Mouse (Mus musculus) liver, postnatal 0 days (tissue): ENCODE measurements at regions not wholly inside any gene's neighbourhood (a gene's known extent, or its start where the extent isn't known, plus 50 kb on each side); places are given as distances from the start of the nearest gene placed in this dataset.

Source experiments
- ATAC-seq: fragments of 200-750 bp; cut with Nextera tagmentation; 2 replicates; pipeline ENCODE4 v1.8.0; 2017; ENCODE audit warnings: mild to moderate bottlenecking, moderate library complexity
- DNase-seq: peaks from one replicate; pipeline ENCODE4 v3.0.0-alpha.2; 2016
- H3K27ac ChIP-seq: fragments of 300-500 bp; sonication (generic); 2 replicates; pipeline ENCODE4 v1.5.1; 2014; ENCODE audit warnings: antibody characterized with exemption, moderate library complexity, mild to moderate bottlenecking, low read depth
- H3K27me3 ChIP-seq: fragments of 300-500 bp; sonication (generic); 2 replicates; pipeline ENCODE4 v1.6.1; 2014; ENCODE audit warnings: low read length, control low read depth, mixed read lengths; ENCODE audit not compliant: insufficient read depth
- H3K36me3 ChIP-seq: fragments of 300-500 bp; sonication (generic); replicated peaks from 2 replicates; pipeline ENCODE4 v1.6.1; 2014; ENCODE audit warnings: mild to moderate bottlenecking, control low read depth, low read length, moderate library complexity, mixed read lengths; ENCODE audit not compliant: insufficient read depth
- H3K4me1 ChIP-seq: fragments of 300-500 bp; sonication (generic); 2 replicates; pipeline ENCODE4 v1.6.1; 2014; ENCODE audit warnings: antibody characterized with exemption, mild to moderate bottlenecking, control low read depth; ENCODE audit not compliant: insufficient read depth
- H3K4me2 ChIP-seq: fragments of 300-500 bp; sonication (generic); 2 replicates; pipeline ENCODE4 v1.6.1; 2014; ENCODE audit warnings: low read depth, mild to moderate bottlenecking, low read length, moderate library complexity, mixed read lengths
- H3K4me3 ChIP-seq: fragments of 300-500 bp; sonication (generic); 2 replicates; pipeline ENCODE4 v1.5.1; 2014; ENCODE audit warnings: low read depth, low read length
- H3K9ac ChIP-seq: fragments of 300-500 bp; sonication (generic); replicated peaks from 2 replicates; pipeline ENCODE4 v1.6.1; 2014; ENCODE audit warnings: mild to moderate bottlenecking, moderate library complexity
- H3K9me3 ChIP-seq: fragments of 300-500 bp; sonication (generic); 2 replicates; pipeline ENCODE4 v1.6.1; 2016; ENCODE audit warnings: mild to moderate bottlenecking, control low read depth, low read length, mixed read lengths
- CTCF ChIP-seq: sonication (generic); IDR thresholded peaks from 2 replicates; pipeline ENCODE4 v1.5.1; 2016; ENCODE audit warnings: antibody characterized with exemption, low read depth
- EP300 ChIP-seq: IDR thresholded peaks from 2 replicates; pipeline ENCODE4 v1.6.1; 2016; ENCODE audit warnings: antibody characterized with exemption, low read depth, mild to moderate bottlenecking
- WGBS: fragments of 180-500 bp; shearing (Covaris S2); extraction: QIAGEN DNeasy Blood & Tissue Kit; methylation state at CpG from one replicate; pipeline ENCODE4 v1.1.7; 2014; ENCODE audit not compliant: insufficient replicate concordance; 5-methylcytosine and 5-hydroxymethylcytosine counted together

- no peak for ATAC-seq
- no peaks in the 10 kb centered on the region for H3K27me3 ChIP-seq
- DNase-seq: no peak
- H3K9ac ChIP-seq: no peak overlapping the region
- 77% methylated on average over 5 of the region's 5 CpGs for WGBS
- H3K4me3 ChIP-seq: no peak overlapping the region
- no peaks in the 10 kb centered on the region for H3K9me3 ChIP-seq
- H3K27ac ChIP-seq: no peak overlapping the region
- no peaks in the 10 kb centered on the region for H3K4me1 ChIP-seq
- TF ChIP-seq CTCF: no peak
- no peak for TF ChIP-seq EP300
- no peak overlapping the region for H3K4me2 ChIP-seq
- no peaks in the 10 kb centered on the region for H3K36me3 ChIP-seq
These were observed 142.1 kb downstream of the Pik3r1 start for GRCm38 (mm10) chr13:101625922-101626321.

- 27% methylated on average over 5 of the region's 5 CpGs for WGBS
- Histone ChIP-seq H3K27ac (no peak overlapping the region), H3K36me3 (no peaks in the 10 kb centered on the region), H3K9ac (no peak overlapping the region), H3K4me3 (no peak overlapping the region), H3K9me3 (no peaks in the 10 kb centered on the region), H3K27me3 (no peaks in the 10 kb centered on the region), H3K4me2 (no peak overlapping the region), H3K4me1 (no peaks in the 10 kb centered on the region)
- TF ChIP-seq EP300 (no peak), CTCF (no peak)
- ATAC-seq (no peak), DNase-seq (no peak)
These were observed 143.8 kb downstream of the Pik3r1 start for GRCm38 (mm10) chr13:101624179-101624581.

- DNase-seq (no peak), ATAC-seq (no peak)
- no peaks in the 10 kb centered on the region for H3K9me3 ChIP-seq
- no peaks in the 10 kb centered on the region for H3K27me3 ChIP-seq
- H3K4me3 ChIP-seq: no peak overlapping the region
- 89% methylated on average over 2 of the region's 2 CpGs for WGBS
- no peaks in the 10 kb centered on the region for H3K4me1 ChIP-seq
- no peak overlapping the region for H3K4me2 ChIP-seq
- TF ChIP-seq EP300 (no peak), CTCF (no peak)
- no peak overlapping the region for H3K9ac ChIP-seq
- H3K27ac ChIP-seq: no peak overlapping the region
- no peaks in the 10 kb centered on the region for H3K36me3 ChIP-seq
These were observed 145.4 kb downstream of the Pik3r1 start for GRCm38 (mm10) chr13:101622649-101623048.

GRCm38 (mm10) chr13:101620660-101621059, 147.4 kb downstream of the Pik3r1 start:
- TF ChIP-seq CTCF (no peak), EP300 (no peak)
- H3K4me3 ChIP-seq: no peak overlapping the region
- DNase-seq: no peak
- no peak for ATAC-seq
- no peaks in the 10 kb centered on the region for H3K4me1 ChIP-seq
- H3K9me3 ChIP-seq: no peaks in the 10 kb centered on the region
- no peak overlapping the region for H3K4me2 ChIP-seq
- WGBS: 62% methylated on average over 3 of the region's 3 CpGs
- H3K27ac ChIP-seq: no peak overlapping the region
- no peaks in the 10 kb centered on the region for H3K27me3 ChIP-seq
- no peak overlapping the region for H3K9ac ChIP-seq
- no peaks in the 10 kb centered on the region for H3K36me3 ChIP-seq

GRCm38 (mm10) chr13:101619154-101619553, 148.9 kb downstream of the Pik3r1 start:
- 74% methylated on average over 1 of the region's 1 CpGs for WGBS
- H3K9me3 ChIP-seq: no peaks in the 10 kb centered on the region
- ATAC-seq: no peak
- H3K36me3 ChIP-seq: no peaks in the 10 kb centered on the region
- no peak for DNase-seq
- no peaks in the 10 kb centered on the region for H3K4me1 ChIP-seq
- no peak overlapping the region for H3K4me3 ChIP-seq
- H3K9ac ChIP-seq: no peak overlapping the region
- H3K27ac ChIP-seq: no peak overlapping the region
- no peaks in the 10 kb centered on the region for H3K27me3 ChIP-seq
- TF ChIP-seq EP300: no peak
- no peak for TF ChIP-seq CTCF
- H3K4me2 ChIP-seq: no peak overlapping the region

- Histone ChIP-seq H3K9ac (no peak overlapping the region), H3K27me3 (no peaks in the 10 kb centered on the region), H3K36me3 (no peaks in the 10 kb centered on the region), H3K27ac (no peak overlapping the region), H3K4me2 (no peak overlapping the region), H3K4me1 (peaks cover 25% of the 10 kb centered on the region), H3K9me3 (no peaks in the 10 kb centered on the region), H3K4me3 (no peak overlapping the region)
- DNase-seq: no peak
- ATAC-seq: no peak
- WGBS: 79% methylated on average over 2 of the region's 2 CpGs
- TF ChIP-seq CTCF: no peak
- TF ChIP-seq EP300: no peak
These were observed 155.2 kb downstream of the Pik3r1 start for GRCm38 (mm10) chr13:101612786-101613185.

- Histone ChIP-seq H3K27ac (peak overlapping the region; percentile 87), H3K9ac (no peak overlapping the region), H3K4me1 (peaks cover 25% of the 10 kb centered on the region), H3K4me2 (peak overlapping the region; percentile 38), H3K36me3 (no peaks in the 10 kb centered on the region), H3K4me3 (no peak overlapping the region), H3K27me3 (no peaks in the 10 kb centered on the region), H3K9me3 (no peaks in the 10 kb centered on the region)
- WGBS: 52% methylated on average over 6 of the region's 6 CpGs
- peak; percentile 73 for DNase-seq
- peak; percentile 100 for ATAC-seq
- TF ChIP-seq EP300: peak; percentile 98
- peak; percentile 27; the same call in 1 of the 2 replicates for TF ChIP-seq CTCF
These were observed 156.3 kb downstream of the Pik3r1 start for GRCm38 (mm10) chr13:101611725-101612124.
